Mouse (Mus musculus) neural tube, embryonic 14.5 days (tissue): Measurements from ENCODE around the gene Tspan5. TPM values are rescaled to one million over a fixed set of nuclear protein-coding genes. Genes with fewer than 3 reads are reported as not detected.

Experiments
- ATAC-seq: fragments of 200-750 bp; cut with Nextera tagmentation; 2 replicates; pipeline ENCODE4 v1.8.0; 2017; ENCODE audit warnings: low read depth, mild to moderate bottlenecking, moderate TSS enrichment, moderate library complexity
- H3K27ac ChIP-seq: fragments of 300-500 bp; sonication (generic); 2 replicates; pipeline ENCODE4 v1.5.1; 2014; ENCODE audit warnings: low read depth, mild to moderate bottlenecking, control low read depth, low read length, moderate library complexity, mixed read lengths
- H3K27me3 ChIP-seq: fragments of 300-500 bp; sonication (generic); 2 replicates; pipeline ENCODE4 v1.6.1; 2014; ENCODE audit warnings: low read length; ENCODE audit not compliant: control insufficient read depth, insufficient read depth
- H3K36me3 ChIP-seq: fragments of 300-500 bp; sonication (generic); 2 replicates; pipeline ENCODE4 v1.6.1; 2014; ENCODE audit warnings: low read length, mixed read lengths; ENCODE audit not compliant: control insufficient read depth, insufficient read depth
- H3K4me1 ChIP-seq: fragments of 300-500 bp; sonication (generic); 2 replicates; pipeline ENCODE4 v1.6.1; 2014; ENCODE audit warnings: low read length; ENCODE audit not compliant: control insufficient read depth, insufficient read depth
- H3K4me2 ChIP-seq: fragments of 300-500 bp; sonication (generic); 2 replicates; pipeline ENCODE4 v1.6.1; 2014; ENCODE audit warnings: mild to moderate bottlenecking, low read depth, low read length, control low read depth
- H3K4me3 ChIP-seq: fragments of 300-500 bp; sonication (generic); 2 replicates; pipeline ENCODE4 v1.5.1; 2014; ENCODE audit warnings: low read depth, low read length, control low read depth, mixed read lengths
- H3K9ac ChIP-seq: fragments of 300-500 bp; sonication (generic); replicated peaks from 2 replicates; pipeline ENCODE4 v1.6.1; 2014; ENCODE audit warnings: low read depth, mild to moderate bottlenecking, control low read depth, low read length, mixed read lengths
- H3K9me3 ChIP-seq: fragments of 300-500 bp; sonication (generic); 2 replicates; pipeline ENCODE4 v1.6.1; 2016; ENCODE audit warnings: low read length; ENCODE audit not compliant: control insufficient read depth
- WGBS: fragments of 180-500 bp; shearing (Covaris S2); extraction: QIAGEN DNeasy Blood & Tissue Kit; methylation state at CpG from one replicate; pipeline ENCODE4 v1.1.7; 2014; 5-methylcytosine and 5-hydroxymethylcytosine counted together
- polyA plus RNA-seq: library from polyadenylated mRNA; unstranded; fragments of >200 nt; fragmentation: Nextera tagmentation; extraction: Ambion mirVana; gene quantifications from 2 replicates; pipeline ENCODE4 v1.2.1, GENCODE M21; 2014

Gene Tspan5
- polyA plus RNA-seq, 1 experiment from 2014 or later, result 115 TPM

- Histone ChIP-seq H3K27me3 (no peaks in the 10 kb centered on the region), H3K9me3 (no peaks in the 10 kb centered on the region), H3K4me2 (no peak overlapping the region), H3K36me3 (no peaks in the 10 kb centered on the region), H3K9ac (no peak overlapping the region), H3K4me1 (no peaks in the 10 kb centered on the region), H3K4me3 (no peak overlapping the region), H3K27ac (no peak overlapping the region)
- ATAC-seq, result no peak
- WGBS, result 63% methylated on average over 2 of the region's 2 CpGs
Observed at GRCm38 (mm10) chr3:138714788-138715187, 27.2 kb upstream of the Tspan5 start.

GRCm38 (mm10) chr3:138715212-138715611 lies 26.8 kb upstream of the Tspan5 start:
- WGBS, result 89% methylated on average over 4 of the region's 4 CpGs
- no peaks in the 10 kb centered on the region for H3K9me3 ChIP-seq
- no peak overlapping the region for H3K9ac ChIP-seq
- no peak for ATAC-seq
- no peaks in the 10 kb centered on the region for H3K27me3 ChIP-seq
- no peak overlapping the region for H3K27ac ChIP-seq
- H3K4me1 ChIP-seq, result no peaks in the 10 kb centered on the region
- H3K36me3 ChIP-seq, result no peaks in the 10 kb centered on the region
- no peak overlapping the region for H3K4me3 ChIP-seq
- no peak overlapping the region for H3K4me2 ChIP-seq

DNA sequence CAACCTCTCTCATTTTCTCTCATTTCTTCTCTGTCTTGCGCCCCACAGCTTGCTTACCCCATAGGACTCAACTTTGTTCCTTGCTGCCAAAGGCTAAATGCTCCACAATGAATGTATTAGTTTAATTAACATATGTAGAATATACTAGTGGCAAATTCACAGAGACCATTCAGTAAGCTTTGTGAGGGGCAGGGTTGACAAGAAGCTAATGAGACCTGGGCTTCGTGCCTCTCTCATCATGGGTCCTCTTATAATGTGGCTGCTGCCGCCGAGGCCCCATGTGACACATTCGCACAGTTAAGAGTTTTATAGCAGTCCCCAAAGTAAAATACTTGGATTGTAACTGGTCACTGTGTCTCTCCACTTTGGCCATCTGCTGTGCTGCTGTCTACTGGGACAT lies 25.0 kb upstream of the Tspan5 start:
- Histone ChIP-seq H3K36me3 (no peaks in the 10 kb centered on the region), H3K4me2 (no peak overlapping the region), H3K27ac (no peak overlapping the region), H3K9me3 (no peaks in the 10 kb centered on the region), H3K27me3 (no peaks in the 10 kb centered on the region), H3K9ac (no peak overlapping the region), H3K4me1 (no peaks in the 10 kb centered on the region), H3K4me3 (no peak overlapping the region)
- ATAC-seq, result no peak
- WGBS, result 85% methylated on average over 5 of the region's 5 CpGs

DNA sequence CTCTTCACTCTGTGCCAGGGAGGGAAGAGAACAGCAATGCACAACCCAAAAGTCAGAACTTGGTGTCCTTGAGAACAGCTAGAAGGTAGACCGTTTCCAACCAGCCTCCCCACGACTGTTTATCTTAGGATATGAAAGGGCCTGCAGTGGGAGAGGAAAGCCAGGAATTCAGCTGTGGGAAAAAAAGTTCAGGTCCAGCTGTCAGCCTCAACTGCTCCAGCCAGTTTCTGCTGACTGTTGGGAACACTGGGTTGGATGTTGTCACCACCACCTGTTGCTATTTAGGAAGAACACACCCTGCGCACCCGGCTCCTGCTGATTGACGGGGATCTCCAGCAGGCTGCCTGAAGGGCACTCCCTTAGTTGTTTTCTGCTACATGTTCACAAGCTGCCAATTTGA lies 19.8 kb upstream of the Tspan5 start:
- Histone ChIP-seq H3K27me3 (no peaks in the 10 kb centered on the region), H3K4me2 (no peak overlapping the region), H3K4me1 (no peaks in the 10 kb centered on the region), H3K4me3 (no peak overlapping the region), H3K9me3 (no peaks in the 10 kb centered on the region), H3K9ac (no peak overlapping the region), H3K36me3 (no peaks in the 10 kb centered on the region), H3K27ac (no peak overlapping the region)
- no peak for ATAC-seq
- WGBS, result 90% methylated on average over 5 of the region's 5 CpGs

- H3K36me3 ChIP-seq, result no peaks in the 10 kb centered on the region
- ATAC-seq, result no peak
Observed at GRCm38 (mm10) chr3:138727571-138727970, 14.4 kb upstream of the Tspan5 start.

GRCm38 (mm10) chr3:138728840-138729239 lies 13.2 kb upstream of the Tspan5 start:
- H3K4me1 ChIP-seq, result no peaks in the 10 kb centered on the region

More at GRCm38 (mm10) chr3:138727571-138727970, 14.4 kb upstream of the Tspan5 start:
- no peak overlapping the region for H3K4me3 ChIP-seq
- H3K4me2 ChIP-seq, result no peak overlapping the region
- no peak overlapping the region for H3K27ac ChIP-seq
- no peak overlapping the region for H3K9ac ChIP-seq
- H3K9me3 ChIP-seq, result no peaks in the 10 kb centered on the region
- WGBS, result 88% methylated on average over 8 of the region's 8 CpGs
- no peaks in the 10 kb centered on the region for H3K27me3 ChIP-seq
- H3K4me1 ChIP-seq, result no peaks in the 10 kb centered on the region

DNA sequence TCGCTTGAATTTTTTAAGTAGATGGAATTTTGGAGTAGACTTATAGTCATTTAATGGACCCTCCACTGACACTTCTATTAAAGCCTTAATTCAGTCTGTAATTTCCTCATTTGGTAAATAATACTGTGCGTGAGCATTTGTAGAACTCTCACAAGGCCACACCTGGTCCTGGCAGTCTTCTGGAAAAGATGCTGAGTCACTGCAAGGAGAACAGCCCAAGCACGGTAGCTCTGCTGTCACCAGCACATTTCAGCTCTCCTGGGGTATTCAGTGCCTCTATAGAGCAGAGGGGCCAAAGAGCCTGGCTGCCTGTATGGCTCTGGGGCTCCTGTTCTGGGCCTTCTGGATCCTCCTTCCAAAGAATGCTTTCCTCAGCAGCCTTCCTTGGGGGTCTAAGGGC lies 11.2 kb upstream of the Tspan5 start:
- 61% methylated on average over 3 of the region's 3 CpGs for WGBS
- no peak overlapping the region for H3K27ac ChIP-seq
- H3K27me3 ChIP-seq, result no peaks in the 10 kb centered on the region
- H3K4me2 ChIP-seq, result no peak overlapping the region
- H3K9ac ChIP-seq, result no peak overlapping the region
- no peaks in the 10 kb centered on the region for H3K4me1 ChIP-seq
- ATAC-seq, result no peak
- H3K9me3 ChIP-seq, result no peaks in the 10 kb centered on the region
- H3K4me3 ChIP-seq, result no peak overlapping the region
- H3K36me3 ChIP-seq, result no peaks in the 10 kb centered on the region

More at GRCm38 (mm10) chr3:138728840-138729239, 13.2 kb upstream of the Tspan5 start:
- ATAC-seq, result no peak
- WGBS, result 90% methylated on average over 3 of the region's 3 CpGs
- Histone ChIP-seq H3K27ac (no peak overlapping the region), H3K9ac (no peak overlapping the region), H3K4me3 (no peak overlapping the region), H3K36me3 (no peaks in the 10 kb centered on the region), H3K27me3 (no peaks in the 10 kb centered on the region), H3K9me3 (no peaks in the 10 kb centered on the region), H3K4me2 (no peak overlapping the region)

DNA sequence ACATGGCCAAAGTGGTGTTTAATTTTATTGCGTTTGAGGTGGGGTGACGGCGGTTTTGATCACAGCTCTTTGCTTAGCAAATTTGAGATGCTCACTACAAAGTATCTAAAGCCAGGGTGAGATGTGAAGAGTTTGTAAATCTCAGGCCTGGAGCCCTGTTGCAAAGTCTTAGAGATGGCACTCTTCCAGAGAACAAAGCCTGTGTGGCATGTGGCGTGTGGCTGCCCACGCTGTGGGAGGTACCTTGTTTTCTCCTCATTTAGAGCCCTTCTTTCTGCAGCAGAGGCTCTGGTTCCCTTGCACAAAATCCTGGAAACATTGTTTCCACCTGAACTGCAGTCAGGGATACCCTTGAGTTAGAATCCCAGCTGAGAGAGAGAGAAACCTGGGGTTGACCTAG lies 6.2 kb upstream of the Tspan5 start:
- H3K9me3 ChIP-seq, result no peaks in the 10 kb centered on the region
- no peak overlapping the region for H3K27ac ChIP-seq
- no peaks in the 10 kb centered on the region for H3K27me3 ChIP-seq
- H3K4me1 ChIP-seq, result no peaks in the 10 kb centered on the region; the same call in 1 of the 2 replicates
- no peak overlapping the region for H3K9ac ChIP-seq
- 90% methylated on average over 5 of the region's 5 CpGs for WGBS
- no peaks in the 10 kb centered on the region for H3K36me3 ChIP-seq
- H3K4me2 ChIP-seq, result no peak overlapping the region
- no peak overlapping the region for H3K4me3 ChIP-seq
- ATAC-seq, result no peak

- H3K27me3 ChIP-seq, result no peaks in the 10 kb centered on the region
- ATAC-seq, result no peak
- peaks cover 12% of the 10 kb centered on the region for H3K4me1 ChIP-seq
- H3K4me3 ChIP-seq, result no peak overlapping the region
- no peaks in the 10 kb centered on the region for H3K9me3 ChIP-seq
- 86% methylated on average over 4 of the region's 4 CpGs for WGBS
- no peaks in the 10 kb centered on the region for H3K36me3 ChIP-seq
- no peak overlapping the region for H3K27ac ChIP-seq
- H3K4me2 ChIP-seq, result no peak overlapping the region
- no peak overlapping the region for H3K9ac ChIP-seq
Observed at GRCm38 (mm10) chr3:138739150-138739700, 2.8 kb upstream of the Tspan5 start.
